Mouse (Mus musculus): ENCODE results near the gene Lrrc25. TPM values are rescaled to one million over a fixed set of nuclear protein-coding genes. Genes with fewer than 3 reads are reported as not detected.
A peak's percentile ranks its signal among the peaks of the same experiment; 100 is the strongest.
"Not testable (repeated sequence)": the region's sequence is repeated elsewhere in the genome, so short reads cannot be mapped to it uniquely, and the experiment has no call there.

Gene Lrrc25
- polyA plus RNA-seq (2017; shearing (Covaris generic)), result 1 to 10 TPM in 1 of 2 experiments, under 1 TPM in 1; 0.54 to 1.0 TPM

DNA sequence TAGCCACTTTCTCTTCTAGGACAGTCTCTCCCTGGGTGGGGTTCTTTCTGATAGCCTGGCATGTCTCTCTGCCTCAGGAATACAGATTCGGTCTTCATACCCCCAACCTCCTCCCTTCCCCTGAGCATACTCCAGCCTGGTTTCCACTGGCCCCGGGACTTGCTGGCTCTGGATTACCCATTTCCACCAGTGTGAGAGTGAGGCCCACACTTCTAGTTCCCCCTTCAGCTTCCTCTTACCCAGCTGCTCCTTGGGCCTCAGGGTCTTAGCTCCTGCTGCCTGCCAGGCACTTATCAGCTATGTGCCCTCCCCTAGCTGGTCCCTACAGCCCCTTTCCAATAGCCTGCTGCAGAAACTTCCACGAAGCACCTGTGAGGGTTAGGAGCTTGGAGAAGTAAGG lies at the start of gene Lrrc25:
TSS of gene Lrrc25 (plus strand) at position 262 of the 400 bp plus-strand sequence.
- ATAC-seq, result no peak

- no peak for ATAC-seq
Observed at GRCm38 (mm10) chr8:70570360-70570759, 45.6 kb upstream of the Lrrc25 start.

GRCm38 (mm10) chr8:70570990-70571389 lies 45.0 kb upstream of the Lrrc25 start:
- no peak for ATAC-seq

GRCm38 (mm10) chr8:70574302-70574701 lies 41.7 kb upstream of the Lrrc25 start:
- ATAC-seq, result no peak

DNA sequence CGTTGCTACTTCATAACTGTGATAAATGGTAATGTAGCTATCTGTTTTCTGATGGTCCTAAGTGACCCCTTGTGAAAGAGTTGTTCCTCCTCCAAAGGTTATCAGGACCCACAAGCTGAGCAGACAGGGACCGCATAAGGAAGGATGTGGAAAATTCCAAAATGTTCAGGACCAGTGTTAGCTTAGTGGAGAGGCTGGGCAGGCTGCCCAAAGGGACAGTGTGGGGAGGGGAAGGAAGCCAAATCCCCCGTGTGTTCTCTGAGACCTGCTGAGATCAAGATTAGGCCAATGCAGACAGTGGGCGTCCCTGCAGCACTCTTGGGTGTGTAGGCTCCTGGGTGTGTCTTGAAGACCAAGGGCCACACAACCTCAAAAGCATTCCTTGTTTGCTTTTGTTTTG lies 41.0 kb upstream of the Lrrc25 start:
- ATAC-seq, result no peak

DNA sequence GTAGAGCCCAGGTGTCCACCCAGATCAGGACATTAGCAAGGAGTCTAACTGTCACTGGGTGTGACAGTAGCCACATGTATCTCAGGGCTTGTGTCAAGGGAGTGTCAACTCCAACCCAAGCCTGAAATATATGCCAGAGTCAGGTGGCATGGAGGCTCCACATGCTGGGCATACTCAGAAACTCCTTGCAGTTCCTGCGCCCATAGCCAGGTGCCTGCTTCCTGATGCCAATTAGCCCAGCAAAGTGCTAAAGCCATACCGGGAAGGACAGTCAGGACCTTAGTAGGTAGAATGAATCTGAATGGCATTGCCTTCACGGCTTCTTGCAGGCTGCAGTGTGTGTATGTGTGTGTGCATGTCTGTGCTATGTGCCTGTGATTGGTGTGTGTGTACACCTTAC lies 38.7 kb upstream of the Lrrc25 start:
- no peak for ATAC-seq

DNA sequence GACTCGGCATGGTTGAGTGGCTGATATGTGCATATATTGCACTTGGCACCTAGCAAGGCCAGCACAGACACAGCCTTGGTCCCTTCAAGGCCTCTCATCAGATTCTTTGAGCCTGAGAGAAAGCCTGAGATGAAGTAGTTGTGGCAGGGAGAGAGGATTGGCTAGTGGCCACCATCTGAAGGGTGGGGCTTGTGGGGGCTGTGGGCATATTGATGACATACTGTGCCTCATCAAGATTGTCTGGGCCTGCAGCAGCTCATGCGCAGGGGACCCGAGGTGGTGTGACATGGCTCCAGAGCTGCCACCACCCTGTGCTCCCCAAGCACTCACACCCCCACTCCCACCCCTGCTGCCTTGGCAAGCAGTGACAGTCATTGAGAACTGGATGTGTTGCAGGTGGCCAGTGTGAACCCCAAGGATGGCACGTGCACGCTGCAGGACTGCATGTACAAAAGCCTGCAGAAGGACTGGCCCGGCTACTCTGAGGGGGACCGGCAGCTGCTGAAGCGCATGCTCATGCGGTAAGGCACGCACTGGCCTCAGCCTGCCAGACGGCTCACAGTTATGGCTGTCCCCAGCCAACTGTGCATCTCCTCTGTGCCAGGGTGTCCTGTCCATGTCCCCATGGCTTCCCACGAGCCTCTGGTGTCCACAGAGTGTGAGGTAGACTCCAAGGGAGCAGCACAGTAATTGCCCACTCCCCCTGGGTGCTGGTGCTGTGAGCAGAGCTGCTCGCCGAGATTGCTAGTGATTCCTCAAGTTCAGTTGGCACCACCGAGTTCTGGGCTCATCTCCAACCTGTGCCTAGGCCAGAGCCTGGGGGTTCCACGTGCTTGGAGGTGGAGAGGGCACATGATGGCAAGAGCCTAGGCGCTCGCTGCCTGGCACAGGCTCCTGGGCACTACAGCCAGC lies 32.2 kb upstream of the Lrrc25 start:
- no peak for ATAC-seq

DNA sequence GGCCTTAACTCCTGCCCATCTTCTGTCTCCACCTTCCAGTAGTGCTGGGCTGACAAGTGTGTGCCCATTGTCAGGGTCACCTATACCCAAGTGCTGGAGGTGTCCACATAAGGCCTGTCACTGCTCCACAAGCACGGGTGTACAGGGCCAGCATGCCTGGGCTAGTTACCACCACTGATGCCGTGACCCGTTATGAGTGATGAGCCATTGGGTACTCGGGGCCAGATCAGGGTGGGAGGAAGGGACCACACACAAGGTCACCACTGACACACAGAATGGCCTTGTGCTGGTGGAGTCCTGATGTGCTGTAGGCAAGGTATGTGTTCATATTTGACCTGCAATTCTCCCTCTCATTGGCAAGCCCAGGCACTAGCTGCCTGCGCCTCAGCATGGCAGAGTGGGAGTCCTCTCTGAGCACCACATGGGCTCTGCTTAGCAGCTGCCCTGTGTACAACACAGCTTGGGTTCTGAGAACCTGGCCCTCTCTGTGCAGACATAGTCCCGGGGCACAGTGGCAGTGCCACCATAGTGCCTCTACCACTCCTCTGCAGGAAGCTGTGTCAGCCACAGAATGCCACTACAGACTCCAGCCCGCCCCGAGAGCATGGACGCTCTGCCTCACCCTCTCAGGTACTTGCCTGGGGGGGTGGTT lies 31.2 kb upstream of the Lrrc25 start:
- no peak for ATAC-seq

DNA sequence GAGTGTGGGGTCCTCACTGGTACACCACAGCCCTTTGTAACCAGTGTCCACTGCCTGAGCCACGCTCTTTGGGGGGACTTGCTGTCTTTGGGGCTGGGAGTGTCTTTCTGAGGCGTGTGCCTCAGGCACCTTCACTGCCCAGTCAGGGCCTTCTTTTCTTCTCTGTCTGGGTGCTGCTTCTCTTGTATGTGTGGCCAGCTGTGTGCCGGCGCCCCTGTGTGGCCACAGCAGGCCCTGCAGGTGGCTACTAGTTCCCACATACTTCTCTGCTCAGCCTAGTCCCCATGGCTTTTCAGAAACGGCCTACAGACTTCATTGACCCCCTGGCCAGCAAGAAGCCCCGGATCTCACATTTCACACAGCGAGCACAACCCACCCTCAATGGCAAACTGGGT lies 30.7 kb upstream of the Lrrc25 start:
- ATAC-seq, result no peak

- not testable (repeated sequence) for ATAC-seq
Observed at GRCm38 (mm10) chr8:70587955-70588354, 28.0 kb upstream of the Lrrc25 start.

GRCm38 (mm10) chr8:70591569-70591968 lies 24.4 kb upstream of the Lrrc25 start:
- no peak for ATAC-seq

GRCm38 (mm10) chr8:70593173-70593572 lies 22.8 kb upstream of the Lrrc25 start:
- no peak for ATAC-seq

- peak; percentile 97 for ATAC-seq
Observed at GRCm38 (mm10) chr8:70593961-70594609, 21.9 kb upstream of the Lrrc25 start, which contains the start of gene Isyna1. Gene Isyna1 (plus strand): TSS chr8:70594373.

DNA sequence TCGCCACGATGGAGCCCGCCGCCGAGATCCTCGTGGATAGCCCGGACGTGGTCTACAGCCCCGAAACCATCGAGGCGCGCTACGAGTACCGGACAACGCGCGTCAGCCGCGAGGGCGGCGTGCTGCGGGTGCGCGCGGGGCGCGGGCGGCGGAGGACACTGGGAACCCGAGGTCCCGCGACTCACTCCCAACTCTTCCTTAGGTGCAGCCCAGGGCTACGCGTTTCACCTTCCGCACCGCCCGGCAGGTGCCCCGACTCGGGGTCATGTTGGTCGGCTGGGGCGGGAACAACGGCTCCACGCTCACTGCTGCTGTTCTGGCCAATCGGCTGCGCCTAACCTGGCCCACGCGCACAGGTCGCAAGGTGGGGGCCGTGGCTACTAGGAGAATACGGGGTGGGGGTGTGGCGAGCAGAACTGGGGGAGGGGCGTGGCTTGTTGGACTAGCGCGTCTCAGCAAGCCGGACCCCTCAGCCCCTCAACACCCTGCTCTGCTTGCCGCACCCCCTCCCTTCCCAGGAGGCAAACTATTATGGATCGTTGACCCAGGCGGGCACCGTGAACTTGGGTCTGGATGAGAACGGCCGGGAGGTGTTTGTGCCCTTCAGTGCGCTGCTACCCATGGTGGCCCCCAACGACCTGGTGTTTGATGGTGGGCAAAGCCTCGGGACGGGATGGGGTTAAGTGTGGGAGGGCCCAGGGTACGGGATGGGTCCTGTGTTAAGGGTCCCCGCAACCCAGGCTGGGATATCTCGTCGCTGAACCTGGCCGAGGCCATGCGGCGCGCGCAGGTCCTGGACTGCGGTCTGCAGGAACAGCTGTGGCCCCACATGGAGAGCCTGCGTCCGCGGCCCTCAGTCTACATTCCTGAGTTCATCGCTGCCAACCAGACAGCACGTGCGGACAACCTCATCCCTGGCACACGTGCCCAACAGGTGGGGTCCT lies 21.1 kb upstream of the Lrrc25 start:
- peak; percentile 28 for ATAC-seq

DNA sequence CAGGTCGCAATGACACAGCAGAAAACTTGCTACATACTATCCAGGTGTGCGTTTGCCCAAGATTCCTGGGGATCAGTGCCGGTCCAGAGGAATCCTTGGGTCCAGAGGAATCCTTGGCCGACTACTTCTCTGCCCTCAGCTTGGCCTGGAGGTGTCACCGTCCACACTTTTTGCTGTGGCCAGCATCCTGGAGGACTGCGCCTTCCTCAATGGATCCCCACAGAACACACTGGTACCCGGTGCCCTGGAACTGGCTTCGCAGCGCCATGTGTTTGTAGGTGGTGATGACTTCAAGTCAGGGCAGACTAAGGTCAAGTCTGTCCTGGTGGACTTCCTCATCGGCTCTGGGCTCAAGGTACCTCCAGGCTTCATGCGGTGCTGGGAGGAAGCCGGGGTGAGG lies 20.1 kb upstream of the Lrrc25 start:
- ATAC-seq, result no peak

- ATAC-seq, result no peak
Observed at GRCm38 (mm10) chr8:70596216-70596615, 19.7 kb upstream of the Lrrc25 start.

GRCm38 (mm10) chr8:70596775-70597416 lies 19.1 kb upstream of the Lrrc25 start:
- ATAC-seq, result no peak

DNA sequence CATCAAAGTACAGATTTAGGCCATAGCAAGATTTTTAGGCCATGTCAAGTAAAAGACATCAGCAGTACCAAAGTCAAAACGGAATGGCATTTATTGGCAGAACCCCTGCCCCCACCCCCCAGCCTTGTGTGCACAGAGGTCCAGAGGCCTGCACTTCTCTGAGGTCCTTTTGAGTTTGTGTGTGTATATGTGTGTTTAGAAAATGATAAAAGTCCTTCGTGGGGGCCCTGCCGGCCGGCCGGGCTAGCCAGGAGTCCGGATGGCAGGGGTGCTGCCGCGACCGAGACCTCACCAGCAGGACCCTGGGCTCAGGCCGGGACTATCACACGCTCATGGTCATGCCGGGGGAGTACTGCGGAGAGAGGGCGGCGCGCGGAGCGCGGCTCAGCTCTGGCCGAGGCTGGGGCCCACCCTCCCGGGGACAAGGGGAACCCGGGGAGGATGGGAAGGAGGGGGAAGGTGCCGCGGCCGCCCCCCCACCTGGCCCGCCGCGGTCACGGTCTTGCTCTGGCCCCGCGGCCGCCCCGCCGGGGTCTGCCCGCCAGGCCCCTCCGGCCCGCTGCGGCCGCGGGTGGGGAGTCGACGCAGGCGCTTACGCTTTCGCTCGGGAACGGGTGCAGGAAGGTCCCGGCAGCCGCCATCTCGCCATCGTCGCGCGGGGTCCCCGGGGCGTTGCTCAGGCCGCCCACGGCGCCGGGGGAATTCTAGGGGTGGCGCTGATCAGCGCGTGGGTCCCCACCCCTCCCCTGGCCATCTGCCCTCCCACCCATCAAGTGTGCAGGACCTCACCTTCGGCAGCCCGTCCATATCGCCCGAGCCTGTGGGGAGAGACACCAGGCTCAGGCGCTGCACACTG lies 18.3 kb upstream of the Lrrc25 start:
- ATAC-seq, result no peak

- no peak for ATAC-seq
Observed at GRCm38 (mm10) chr8:70598283-70598682, 17.7 kb upstream of the Lrrc25 start.

GRCm38 (mm10) chr8:70598722-70599121 lies 17.2 kb upstream of the Lrrc25 start:
- no peak for ATAC-seq

Data from activated CD4-positive, CD25-positive, alpha-beta regulatory T cell, adult 4 months (primary cell).